Mouse (Mus musculus) lung, adult 2 months (tissue): ENCODE measurements at regions not wholly inside any gene's neighbourhood (a gene's known extent, or its start where the extent isn't known, plus 50 kb on each side); places are given as distances from the start of the nearest gene placed in this dataset.

ENCODE experiments used
- CTCF ChIP-seq: fragments of 200-500 bp; IDR thresholded peaks from 2 replicates; pipeline ENCODE4 v1.5.1; 2011; ENCODE audit warnings: mild to moderate bottlenecking, low read length, control low read depth; ENCODE audit not compliant: insufficient read depth
- POLR2A ChIP-seq: fragments of 200-500 bp; IDR thresholded peaks from 2 replicates; pipeline ENCODE4 v1.6.1; 2011; ENCODE audit warnings: low read depth, mild to moderate bottlenecking, control low read depth, low read length, borderline replicate concordance; ENCODE audit errors: extremely low read depth

- no peak for TF ChIP-seq POLR2A
- TF ChIP-seq CTCF, result peak; percentile 60; the same call in 1 of the 2 replicates
Observed at GRCm38 (mm10) chr17:27356862-27357261, 152.6 kb upstream of the Lemd2 start.
